In the genomic region with DNA sequence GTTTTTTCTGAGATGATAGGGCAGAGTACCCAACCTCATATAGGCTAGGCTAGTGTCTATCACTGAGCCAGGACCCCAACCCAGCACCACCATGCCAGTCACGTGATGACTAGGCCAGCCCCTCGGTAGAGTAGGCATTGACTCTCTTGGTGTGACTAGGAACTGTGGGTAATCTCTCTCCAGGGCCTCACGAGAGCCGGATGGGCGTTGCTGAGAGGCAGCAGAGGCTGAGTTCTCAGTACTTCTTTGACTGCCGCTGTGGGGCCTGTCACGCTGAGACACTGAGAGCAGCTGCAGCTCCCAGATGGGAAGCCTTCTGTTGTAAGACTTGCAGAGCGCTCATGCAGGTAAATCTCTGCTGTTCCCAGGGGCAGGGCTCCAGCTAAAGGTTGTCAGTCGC, we compare ENCODE assay signal across 12 mouse cellular contexts. TPM values are rescaled to one million over a fixed set of nuclear protein-coding genes. Genes with fewer than 3 reads are reported as not detected.
A peak's percentile ranks its signal among the peaks of the same experiment; 100 is the strongest.
DNase-seq lines count a peak whose midpoint lies in the region; ATAC-seq and TF ChIP-seq lines count a peak whose summit lies in the region.
"Had no signal": no experiment of that assay in that cellular context is flagged by ENCODE, and none has a peak within 500 bp of the region (broad histone marks: within the 10 kb centered on the region; RNA-seq: fewer than 3 reads in every experiment).

No protein-coding gene starts in this region.

- no peaks in the 10 kb centered on the region for H3K27me3 ChIP-seq in neural tube, embryonic 13.5 days

- peaks cover 3% of the 10 kb centered on the region for H3K4me1 ChIP-seq in neural tube, embryonic 13.5 days (replicated peaks)

- ATAC-seq in neural tube, embryonic 13.5 days (ENCODE audit: low read depth), result no peak

- H3K4me3 ChIP-seq in gastrocnemius, adult 2 months, result no peak overlapping the region
- H3K4me3 ChIP-seq in neural tube, embryonic 13.5 days, result no peak overlapping the region
- H3K4me3 ChIP-seq: heart, adult 2 months had no signal

- no peak overlapping the region for H3K4me2 ChIP-seq in neural tube, embryonic 13.5 days

- intact Hi-C loops in gastrocnemius, adult 2 months (cut with DNase I), result loop anchor here (5.0 kb wide), 1 partner anchor 172 kb away; no protein-coding TSS in a partner anchor

- no peak for DNase-seq in gastrocnemius, adult 2 months
- DNase-seq in gastrocnemius, adult 18-20 months (ENCODE audit: low spot score), result no peak
- no peak for DNase-seq in neural tube, embryonic 10.5 days (ENCODE audit: extremely low spot score, low spot score)
- peak; percentile 94 for DNase-seq in R1 (ENCODE audit: low read depth, low spot score)
- DNase-seq in cerebellum, postnatal 25 days, result peak; percentile 43 to 46
- DNase-seq in gastrocnemius, postnatal 4 days (ENCODE audit: low spot score in 2 of 2), result no peak
- no peak for DNase-seq in liver
- DNase-seq: heart, adult 2 months; kidney, adult 18-20 months; lung, postnatal 10 days had no signal

- 0 out of 2 replicates have a peak, but pooled peaks cover 3% of the 10 kb centered on the region for H3K36me3 ChIP-seq in neural tube, embryonic 13.5 days

- no peak for TF ChIP-seq CTCF in gastrocnemius, adult 2 months (IDR thresholded peaks at IDR 0.05)

- no peaks in the 10 kb centered on the region for H3K9me3 ChIP-seq in neural tube, embryonic 13.5 days

- H3K27ac ChIP-seq in gastrocnemius, adult 2 months, result peak overlapping the region; percentile 40; the same call in 1 of the 2 replicates
- no peak overlapping the region for H3K27ac ChIP-seq in neural tube, embryonic 13.5 days (replicated peaks)
- H3K27ac ChIP-seq: heart, adult 2 months had no signal

- 63% methylated on average over 9 of the region's 9 CpGs for WGBS in neural tube, embryonic 13.5 days

- H3K9ac ChIP-seq in neural tube, embryonic 13.5 days, result peak overlapping the region; percentile 34; the same call in 1 of the 2 replicates

RNA-seq across cellular contexts. Expression of a gene that starts 22.4 kb away (rescaled TPM):
- 100 to 1,000 TPM in 1 of 2 experiments, 10 to 100 TPM in 1; 55.5 to 168 TPM for total RNA-seq in gastrocnemius, adult 2 months (2021)
- 10 to 100 TPM; 50.2 to 64.1 TPM for total RNA-seq in gastrocnemius, adult 18-20 months (2021)
- polyA plus RNA-seq in neural tube, embryonic 13.5 days (2015; fragmentation: Nextera tagmentation; extraction: Ambion mirVana), result 60.8 and 74.9 TPM in 2 replicates
- total RNA-seq in gastrocnemius, postnatal 4 days (2021), result 100 to 1,000 TPM; 130 to 141 TPM

RNA-seq across cellular contexts. Expression of a gene that starts 39.3 kb away (rescaled TPM):
- not detected for total RNA-seq in gastrocnemius, adult 2 months (2021)
- under 1 TPM in 1 of 2 experiments, not detected in 1; 0.36 TPM for total RNA-seq in gastrocnemius, adult 18-20 months (2021)
- polyA plus RNA-seq in neural tube, embryonic 13.5 days (2015; fragmentation: Nextera tagmentation; extraction: Ambion mirVana), result 0.25 TPM in 1 of 2 replicates, not detected in the other
- 1 to 10 TPM in 1 of 2 experiments, under 1 TPM in 1; 0.32 to 2.7 TPM for total RNA-seq in gastrocnemius, postnatal 4 days (2021)
- total RNA-seq: heart, adult 2 months; hematopoietic stem cell, adult 5-6 weeks had no signal

RNA-seq across cellular contexts. Expression of a gene that starts 51.9 kb away (rescaled TPM):
- 1 to 10 TPM; 4.0 to 4.3 TPM for total RNA-seq in gastrocnemius, adult 2 months (2021)
- total RNA-seq in gastrocnemius, adult 18-20 months (2021), result 1 to 10 TPM; 4.5 to 4.9 TPM
- polyA plus RNA-seq in neural tube, embryonic 13.5 days (2015; fragmentation: Nextera tagmentation; extraction: Ambion mirVana), result 12.8 and 16.0 TPM in 2 replicates
- total RNA-seq in gastrocnemius, postnatal 4 days (2021), result 10 to 100 TPM in 1 of 2 experiments, 1 to 10 TPM in 1; 8.5 to 11.2 TPM

RNA-seq across cellular contexts. Expression of a gene that starts 52.0 kb away (rescaled TPM):
- 10 to 100 TPM; 60.4 to 62.5 TPM for total RNA-seq in gastrocnemius, adult 2 months (2021)
- 10 to 100 TPM; 62.8 to 73.1 TPM for total RNA-seq in gastrocnemius, adult 18-20 months (2021)
- polyA plus RNA-seq in neural tube, embryonic 13.5 days (2015; fragmentation: Nextera tagmentation; extraction: Ambion mirVana), result 50.5 and 51.1 TPM in 2 replicates
- 10 to 100 TPM; 65.9 to 66.9 TPM for total RNA-seq in gastrocnemius, postnatal 4 days (2021)

RNA-seq across cellular contexts. Expression of a gene that starts 54.4 kb away (rescaled TPM):
- 1 to 10 TPM; 4.9 to 6.4 TPM for total RNA-seq in gastrocnemius, adult 2 months (2021)
- total RNA-seq in gastrocnemius, adult 18-20 months (2021), result 1 to 10 TPM; 4.5 to 5.5 TPM
- polyA plus RNA-seq in neural tube, embryonic 13.5 days (2015; fragmentation: Nextera tagmentation; extraction: Ambion mirVana), result 5.9 and 6.0 TPM in 2 replicates
- 10 to 100 TPM in 1 of 2 experiments, 1 to 10 TPM in 1; 9.3 to 10.4 TPM for total RNA-seq in gastrocnemius, postnatal 4 days (2021)

Comparison
In these comparisons a context has a peak if more than half of its experiments do, and no peak if none do; other contexts are left out.
1. DNase-seq: peak in R1 (single experiment) and cerebellum, postnatal 25 days (2 of 2); none in gastrocnemius, adult 2 months (single experiment), gastrocnemius, adult 18-20 months (single experiment), neural tube, embryonic 10.5 days (single experiment), gastrocnemius, postnatal 4 days (0 of 2) and liver (single experiment).